In genomic region chr3:16043315-16043714, GRCm38 (mm10) we compare ENCODE assay signal across 9 mouse cellular contexts. TPM values are rescaled to one million over a fixed set of nuclear protein-coding genes. Genes with fewer than 3 reads are reported as not detected.
DNase-seq lines count a peak whose midpoint lies in the region; ATAC-seq and TF ChIP-seq lines count a peak whose summit lies in the region.
"Had no signal": no experiment of that assay in that cellular context is flagged by ENCODE, and none has a peak within 500 bp of the region (broad histone marks: within the 10 kb centered on the region; RNA-seq: fewer than 3 reads in every experiment).

No protein-coding gene starts in this region.

- WGBS in kidney, embryonic 14.5 days, result 0% methylated on average over 1 of the region's 1 CpGs
- WGBS in hindbrain, postnatal 0 days, result 7% methylated on average over 1 of the region's 1 CpGs

- DNase-seq in kidney, adult 18-20 months, result peak; percentile 57
- peak; percentile 4 for DNase-seq in Muller cell, postnatal 12 days (ENCODE audit: inconsistent ontology term)
- DNase-seq in embryo, embryonic 10 days (ENCODE audit: low spot score), result peak; percentile 70
- DNase-seq in hindbrain, postnatal 0 days (ENCODE audit: low spot score), result peak; percentile 78
- peak; percentile 38 for DNase-seq in lung, postnatal 36 days
- peak; percentile 38 for DNase-seq in right cerebral cortex, postnatal 4 days
- no peak for DNase-seq in ovary, adult 18-20 months (ENCODE audit: low spot score)

- H3K9me3 ChIP-seq in kidney, embryonic 14.5 days (ENCODE audit: control insufficient read depth, low read length), result no peaks in the 10 kb centered on the region
- H3K9me3 ChIP-seq in hindbrain, postnatal 0 days (ENCODE audit: low read length), result no peaks in the 10 kb centered on the region

- no peaks in the 10 kb centered on the region for H3K4me1 ChIP-seq in kidney, embryonic 14.5 days (ENCODE audit: control insufficient read depth, insufficient read depth, low read length)
- no peaks in the 10 kb centered on the region for H3K4me1 ChIP-seq in hindbrain, postnatal 0 days (ENCODE audit: insufficient read depth, low read length)

- TF ChIP-seq CTCF in hindbrain, postnatal 0 days (IDR thresholded peaks at IDR 0.05; ENCODE audit: low read depth), result peak; percentile 75

- no peak overlapping the region for H3K27ac ChIP-seq in kidney, embryonic 14.5 days (ENCODE audit: low read depth, low read length)
- no peak overlapping the region for H3K27ac ChIP-seq in hindbrain, postnatal 0 days

- H3K36me3 ChIP-seq in kidney, embryonic 14.5 days (ENCODE audit: control insufficient read depth, insufficient read depth, low read length), result no peaks in the 10 kb centered on the region
- no peaks in the 10 kb centered on the region for H3K36me3 ChIP-seq in hindbrain, postnatal 0 days (ENCODE audit: insufficient read depth, low read length)

- H3K27me3 ChIP-seq in kidney, embryonic 14.5 days (ENCODE audit: control insufficient read depth, insufficient read depth, low read length), result no peaks in the 10 kb centered on the region
- H3K27me3 ChIP-seq in hindbrain, postnatal 0 days (ENCODE audit: insufficient read depth, low read length), result no peaks in the 10 kb centered on the region

- no peak overlapping the region for H3K9ac ChIP-seq in kidney, embryonic 14.5 days (ENCODE audit: low read depth, low read length)
- no peak overlapping the region for H3K9ac ChIP-seq in hindbrain, postnatal 0 days (replicated peaks; ENCODE audit: low read length)

- H3K4me2 ChIP-seq in kidney, embryonic 14.5 days (replicated peaks; ENCODE audit: low read depth, low read length), result no peak overlapping the region
- no peak overlapping the region for H3K4me2 ChIP-seq in hindbrain, postnatal 0 days (ENCODE audit: low read depth, low read length)

- ATAC-seq in kidney, embryonic 14.5 days (ENCODE audit: low FRiP score, low TSS enrichment), result no peak
- ATAC-seq in hindbrain, postnatal 0 days, result peak; percentile 70

- no peak overlapping the region for H3K4me3 ChIP-seq in kidney, embryonic 14.5 days (ENCODE audit: low read length)
- H3K4me3 ChIP-seq in hindbrain, postnatal 0 days (ENCODE audit: low read length), result no peak overlapping the region

RNA-seq across cellular contexts. Expression of gene Gm5150, which starts 37.1 kb away (rescaled TPM):
- polyA plus RNA-seq in kidney, embryonic 14.5 days (2014; fragmentation: Nextera tagmentation; extraction: Ambion mirVana), result not detected in 2 replicates
- total RNA-seq in hindbrain, postnatal 0 days (2014; rRNA removed), result not detected in 2 replicates
- not detected in 2 replicates for polyA plus RNA-seq in hindbrain, postnatal 0 days (2015; fragmentation: Nextera tagmentation; extraction: Ambion mirVana)
- polyA plus RNA-seq: limb, embryonic 14.5 days had no signal
